ENCODE assay signal across 10 mouse cellular contexts in the genomic region with DNA sequence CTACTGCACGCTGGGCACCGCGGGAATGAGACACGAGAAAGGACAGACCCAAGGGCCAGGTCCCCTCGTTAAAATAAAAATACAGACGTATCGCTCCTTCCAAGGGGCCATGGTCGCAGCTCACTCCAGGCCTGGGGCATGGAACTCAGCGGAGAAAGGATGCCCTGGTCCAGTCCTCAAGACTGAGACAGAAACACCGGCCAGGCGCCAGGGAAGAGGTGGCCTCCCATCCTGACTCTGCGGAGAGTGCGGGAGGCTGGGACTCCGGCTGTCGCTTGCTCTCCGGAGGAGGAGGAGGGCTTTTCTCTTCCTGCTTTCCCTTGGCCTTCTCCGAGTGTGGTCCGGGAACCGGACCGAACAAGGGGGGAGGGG. TPM values are rescaled to one million over a fixed set of nuclear protein-coding genes. Genes with fewer than 3 reads are reported as not detected.
DNase-seq lines count a peak whose midpoint lies in the region; ATAC-seq lines count a peak whose summit lies in the region.
"Had no signal": no experiment of that assay in that cellular context is flagged by ENCODE, and none has a peak within 500 bp of the region (broad histone marks: within the 10 kb centered on the region; RNA-seq: fewer than 3 reads in every experiment).

No protein-coding gene starts in this region.

- peak overlapping the region; percentile 32 for H3K4me3 ChIP-seq in kidney, embryonic 16.5 days (ENCODE audit: low read length)
- peak overlapping the region; percentile 39 for H3K4me3 ChIP-seq in embryonic facial prominence, embryonic 13.5 days
- peak overlapping the region; percentile 67 for H3K4me3 ChIP-seq in intestine, embryonic 14.5 days (ENCODE audit: low read depth, low read length)
- peak overlapping the region; percentile 25 for H3K4me3 ChIP-seq in neural tube, embryonic 11.5 days (ENCODE audit: low read depth, low read length)

- no peak for DNase-seq in kidney, adult 18-20 months
- peak; percentile 87 for DNase-seq in intestine, embryonic 14.5 days (ENCODE audit: low spot score)
- DNase-seq in neural tube, embryonic 11.5 days (ENCODE audit: low spot score), result peak; percentile 72
- DNase-seq in retina, embryonic 14.5 days (ENCODE audit: low spot score), result no peak
- DNase-seq in frontal cortex, adult 2 months (ENCODE audit: extremely low spot score in 1 of 2, low spot score in 1 of 2), result no peak
- DNase-seq in urinary bladder, adult 2 months (ENCODE audit: low spot score), result no peak
- DNase-seq: layer of hippocampus, postnatal 36 days had no signal

- no peak overlapping the region for H3K9ac ChIP-seq in kidney, embryonic 16.5 days (replicated peaks; ENCODE audit: low read length)
- H3K9ac ChIP-seq in embryonic facial prominence, embryonic 13.5 days, result 0 out of 2 replicates have a peak overlapping the region, but pooled peaks have one; percentile 49
- peak overlapping the region; percentile 83 for H3K9ac ChIP-seq in intestine, embryonic 14.5 days (ENCODE audit: low read length)
- no peak overlapping the region for H3K9ac ChIP-seq in neural tube, embryonic 11.5 days (ENCODE audit: low read length)

- no peak overlapping the region for H3K27ac ChIP-seq in kidney, embryonic 16.5 days (ENCODE audit: low read length)
- no peak overlapping the region for H3K27ac ChIP-seq in embryonic facial prominence, embryonic 13.5 days
- peak overlapping the region; percentile 74 for H3K27ac ChIP-seq in intestine, embryonic 14.5 days (ENCODE audit: low read depth)
- H3K27ac ChIP-seq in neural tube, embryonic 11.5 days (ENCODE audit: low read depth, low read length), result no peak overlapping the region

- WGBS in kidney, embryonic 16.5 days, result 0% methylated on average over 20 of the region's 20 CpGs
- under 1% methylated on average over 20 of the region's 20 CpGs for WGBS in embryonic facial prominence, embryonic 13.5 days
- under 1% methylated on average over 20 of the region's 20 CpGs for WGBS in intestine, embryonic 14.5 days
- WGBS in neural tube, embryonic 11.5 days, result 0% methylated on average over 20 of the region's 20 CpGs

- no peaks in the 10 kb centered on the region for H3K36me3 ChIP-seq in kidney, embryonic 16.5 days (ENCODE audit: insufficient read depth, low read length)
- H3K36me3 ChIP-seq in embryonic facial prominence, embryonic 13.5 days, result no peaks in the 10 kb centered on the region
- peaks cover 14% of the 10 kb centered on the region; the same call in 1 of the 2 replicates for H3K36me3 ChIP-seq in intestine, embryonic 14.5 days (ENCODE audit: control insufficient read depth, insufficient read depth, low read length)
- H3K36me3 ChIP-seq in neural tube, embryonic 11.5 days (ENCODE audit: control insufficient read depth, insufficient read depth, low read length), result no peaks in the 10 kb centered on the region
- H3K36me3 ChIP-seq: G1E had no signal

- peaks cover 23% of the 10 kb centered on the region for H3K4me1 ChIP-seq in kidney, embryonic 16.5 days (ENCODE audit: insufficient read depth, low read length)
- peaks cover 39% of the 10 kb centered on the region for H3K4me1 ChIP-seq in embryonic facial prominence, embryonic 13.5 days
- peaks cover 21% of the 10 kb centered on the region for H3K4me1 ChIP-seq in intestine, embryonic 14.5 days (replicated peaks; ENCODE audit: control insufficient read depth, insufficient read depth, low read length)
- H3K4me1 ChIP-seq in neural tube, embryonic 11.5 days (ENCODE audit: control insufficient read depth, insufficient read depth, low read length), result peaks cover 16% of the 10 kb centered on the region

- no peaks in the 10 kb centered on the region for H3K9me3 ChIP-seq in kidney, embryonic 16.5 days (ENCODE audit: low read length)
- H3K9me3 ChIP-seq in embryonic facial prominence, embryonic 13.5 days, result no peaks in the 10 kb centered on the region; the same call in 1 of the 2 replicates
- H3K9me3 ChIP-seq in intestine, embryonic 14.5 days (ENCODE audit: control insufficient read depth, low read length), result no peaks in the 10 kb centered on the region
- no peaks in the 10 kb centered on the region for H3K9me3 ChIP-seq in neural tube, embryonic 11.5 days (ENCODE audit: control insufficient read depth, low read length)

- ATAC-seq in kidney, embryonic 16.5 days (ENCODE audit: low FRiP score, low TSS enrichment), result no peak
- ATAC-seq in embryonic facial prominence, embryonic 13.5 days (ENCODE audit: insufficient number of reproducible peaks, insufficient read depth, low FRiP score, low TSS enrichment, low read depth), result no peak
- ATAC-seq in intestine, embryonic 14.5 days (replicated peaks; ENCODE audit: low FRiP score, low TSS enrichment, low read depth), result no peak
- no peak for ATAC-seq in neural tube, embryonic 11.5 days (ENCODE audit: insufficient read depth, low FRiP score, low TSS enrichment)

- H3K4me2 ChIP-seq in kidney, embryonic 16.5 days (replicated peaks; ENCODE audit: low read depth, low read length), result peak overlapping the region; percentile 50
- H3K4me2 ChIP-seq in embryonic facial prominence, embryonic 13.5 days, result peak overlapping the region; percentile 56
- H3K4me2 ChIP-seq in intestine, embryonic 14.5 days (ENCODE audit: low read length), result peak overlapping the region; percentile 71
- peak overlapping the region; percentile 40 for H3K4me2 ChIP-seq in neural tube, embryonic 11.5 days (ENCODE audit: low read depth)

- peaks cover 98% of the 10 kb centered on the region for H3K27me3 ChIP-seq in kidney, embryonic 16.5 days (ENCODE audit: insufficient read depth, low read length)
- H3K27me3 ChIP-seq in embryonic facial prominence, embryonic 13.5 days, result peaks cover 100% of the 10 kb centered on the region
- peaks cover 55% of the 10 kb centered on the region for H3K27me3 ChIP-seq in intestine, embryonic 14.5 days (replicated peaks; ENCODE audit: control insufficient read depth, insufficient read depth, low read length)
- H3K27me3 ChIP-seq in neural tube, embryonic 11.5 days (ENCODE audit: control insufficient read depth, insufficient read depth, low read length), result peaks cover 98% of the 10 kb centered on the region

RNA-seq across cellular contexts. Expression of a gene that starts 2.9 kb away (rescaled TPM):
- polyA plus RNA-seq in kidney, embryonic 16.5 days (2015; fragmentation: Nextera tagmentation; extraction: Ambion mirVana), result 0.07 TPM in 1 of 2 replicates, not detected in the other
- polyA plus RNA-seq in embryonic facial prominence, embryonic 13.5 days (2015; fragmentation: Nextera tagmentation; extraction: Ambion mirVana), result 1.4 and 4.2 TPM in 2 replicates
- polyA plus RNA-seq in intestine, embryonic 14.5 days (2014; fragmentation: Nextera tagmentation; extraction: Ambion mirVana), result 82.3 and 83.9 TPM in 2 replicates
- polyA plus RNA-seq in neural tube, embryonic 11.5 days (2014; fragmentation: Nextera tagmentation; extraction: Ambion mirVana), result 0.11 and 0.41 TPM in 2 replicates
- 0.04 TPM in 1 of 2 replicates, not detected in the other for polyA plus RNA-seq in frontal cortex, adult 2 months (2012; rRNA removed)
- not detected in 2 replicates for polyA plus RNA-seq in urinary bladder, adult 2 months (2012; rRNA removed)
- polyA plus RNA-seq: G1E had no signal

RNA-seq across cellular contexts. Expression of a gene that starts 59.6 kb away (rescaled TPM):
- polyA plus RNA-seq in kidney, embryonic 16.5 days (2015; fragmentation: Nextera tagmentation; extraction: Ambion mirVana), result 15.5 and 15.7 TPM in 2 replicates
- 13.6 and 16.5 TPM in 2 replicates for polyA plus RNA-seq in embryonic facial prominence, embryonic 13.5 days (2015; fragmentation: Nextera tagmentation; extraction: Ambion mirVana)
- 18.6 and 21.4 TPM in 2 replicates for polyA plus RNA-seq in intestine, embryonic 14.5 days (2014; fragmentation: Nextera tagmentation; extraction: Ambion mirVana)
- polyA plus RNA-seq in neural tube, embryonic 11.5 days (2014; fragmentation: Nextera tagmentation; extraction: Ambion mirVana), result 10.1 and 11.0 TPM in 2 replicates
- 101 and 102 TPM in 2 replicates for polyA plus RNA-seq in frontal cortex, adult 2 months (2012; rRNA removed)
- 53.4 and 55.9 TPM in 2 replicates for polyA plus RNA-seq in urinary bladder, adult 2 months (2012; rRNA removed)

Comparison
In these comparisons a context has a peak if more than half of its experiments do, and no peak if none do; other contexts are left out.
1. H3K9ac ChIP-seq: peak in embryonic facial prominence, embryonic 13.5 days (single experiment) and intestine, embryonic 14.5 days (single experiment); none in kidney, embryonic 16.5 days (single experiment) and neural tube, embryonic 11.5 days (single experiment).
2. DNase-seq: peak in intestine, embryonic 14.5 days (single experiment) and neural tube, embryonic 11.5 days (single experiment); none in kidney, adult 18-20 months (single experiment), retina, embryonic 14.5 days (single experiment), frontal cortex, adult 2 months (0 of 2) and urinary bladder, adult 2 months (single experiment).
3. RNA of a gene that starts 2.9 kb away (polyA plus RNA-seq): 82.3 to 83.9 TPM in intestine, embryonic 14.5 days; 1.4 to 4.2 TPM in embryonic facial prominence, embryonic 13.5 days, 0.11 to 0.41 TPM in neural tube, embryonic 11.5 days, 0.07 TPM in kidney, embryonic 16.5 days, 0.04 TPM in frontal cortex, adult 2 months and not detected in urinary bladder, adult 2 months; every median in the first group is over 10 times any median in the second.
4. Peak in every context shown above with its lines, with median percentiles within 50 percentile points of each other: H3K4me2 ChIP-seq and H3K4me3 ChIP-seq.